Mouse (Mus musculus): ENCODE data around the gene 5730596B20Rik. TPM values are rescaled to one million over a fixed set of nuclear protein-coding genes. Genes with fewer than 3 reads are reported as not detected.

Gene 5730596B20Rik
- total RNA-seq, 1 experiment from 2014 or later: not detected

GRCm38 (mm10) chr6:52218643-52219215 lies 41.4 kb downstream of the 5730596B20Rik start:
- no peak for ATAC-seq (replicated peaks; ENCODE audit: insufficient number of reproducible peaks, low FRiP score, low TSS enrichment, poor library complexity, severe bottlenecking)

GRCm38 (mm10) chr6:52219234-52219942 lies 42.1 kb downstream of the 5730596B20Rik start:
- no peak for ATAC-seq (replicated peaks; ENCODE audit: insufficient number of reproducible peaks, low FRiP score, low TSS enrichment, poor library complexity, severe bottlenecking)

GRCm38 (mm10) chr6:52220003-52220864 lies 42.9 kb downstream of the 5730596B20Rik start:
- no peak for ATAC-seq (replicated peaks; ENCODE audit: insufficient number of reproducible peaks, low FRiP score, low TSS enrichment, poor library complexity, severe bottlenecking)

GRCm38 (mm10) chr6:52220865-52221310 lies 43.6 kb downstream of the 5730596B20Rik start:
- no peak for ATAC-seq (replicated peaks; ENCODE audit: insufficient number of reproducible peaks, low FRiP score, low TSS enrichment, poor library complexity, severe bottlenecking)

- peak; percentile 87 for ATAC-seq (replicated peaks; ENCODE audit: insufficient number of reproducible peaks, low FRiP score, low TSS enrichment, poor library complexity, severe bottlenecking)
These were observed 44.2 kb downstream of the 5730596B20Rik start, which contains the start of gene Hoxa7 for GRCm38 (mm10) chr6:52221337-52221992. Gene Hoxa7, minus strand, starts transcription at chr6:52221854.

GRCm38 (mm10) chr6:52221993-52222685 lies 44.8 kb downstream of the 5730596B20Rik start:
- ATAC-seq (replicated peaks; ENCODE audit: insufficient number of reproducible peaks, low FRiP score, low TSS enrichment, poor library complexity, severe bottlenecking): no peak

- no peak for ATAC-seq (replicated peaks; ENCODE audit: insufficient number of reproducible peaks, low FRiP score, low TSS enrichment, poor library complexity, severe bottlenecking)
These were observed 45.4 kb downstream of the 5730596B20Rik start for GRCm38 (mm10) chr6:52222729-52223128.

GRCm38 (mm10) chr6:52223939-52224760 lies 46.9 kb downstream of the 5730596B20Rik start:
- ATAC-seq (replicated peaks; ENCODE audit: insufficient number of reproducible peaks, low FRiP score, low TSS enrichment, poor library complexity, severe bottlenecking): no peak

- ATAC-seq (replicated peaks; ENCODE audit: insufficient number of reproducible peaks, low FRiP score, low TSS enrichment, poor library complexity, severe bottlenecking): no peak
These were observed 47.8 kb downstream of the 5730596B20Rik start for GRCm38 (mm10) chr6:52224895-52225611.

GRCm38 (mm10) chr6:52225612-52226568 lies 48.6 kb downstream of the 5730596B20Rik start:
- ATAC-seq (replicated peaks; ENCODE audit: insufficient number of reproducible peaks, low FRiP score, low TSS enrichment, poor library complexity, severe bottlenecking): no peak

- ATAC-seq (replicated peaks; ENCODE audit: insufficient number of reproducible peaks, low FRiP score, low TSS enrichment, poor library complexity, severe bottlenecking): no peak
These were observed 49.4 kb downstream of the 5730596B20Rik start for GRCm38 (mm10) chr6:52226569-52227257.

GRCm38 (mm10) chr6:52227470-52228222 lies 50.3 kb downstream of the 5730596B20Rik start:
- no peak for ATAC-seq (replicated peaks; ENCODE audit: insufficient number of reproducible peaks, low FRiP score, low TSS enrichment, poor library complexity, severe bottlenecking)

- ATAC-seq (replicated peaks; ENCODE audit: insufficient number of reproducible peaks, low FRiP score, low TSS enrichment, poor library complexity, severe bottlenecking): no peak
These were observed 51.5 kb downstream of the 5730596B20Rik start for GRCm38 (mm10) chr6:52228475-52229465.
